Mouse (Mus musculus) adrenal gland, adult 18-20 months (tissue): ENCODE measurements around the gene Serpina9. TPM values are rescaled to one million over a fixed set of nuclear protein-coding genes. Genes with fewer than 3 reads are reported as not detected.

Experiments used
- total RNA-seq, 2 experiments: library from RNA; stranded (reverse); gene quantifications; 1 replicate in 1 of 2; 2 replicates in 1 of 2; pipeline ENCODE4 v1.2.3; 2021

Serpina9 gene
- total RNA-seq, 2 experiments from 2014 or later, result not detected

Other genes with a start within 250 kb of the Serpina9 start
- under 1 TPM; 0.29 to 0.73 TPM for gene Serpina1d, start 240.2 kb downstream of the Serpina9 start, total RNA-seq
- 1 to 10 TPM in 1 of 2 experiments, under 1 TPM in 1; 0.54 to 3.0 TPM for gene Serpina1b, start 183.4 kb downstream of the Serpina9 start, total RNA-seq
- gene Serpina1a, start 150.2 kb downstream of the Serpina9 start, total RNA-seq, result under 1 TPM; 0.38 to 0.80 TPM
- gene Serpina1c, start 108.9 kb downstream of the Serpina9 start, total RNA-seq, result under 1 TPM in 1 of 2 experiments, not detected in 1; 0.50 TPM
- gene Serpina1e, start 54.8 kb downstream of the Serpina9 start, total RNA-seq, result under 1 TPM in 1 of 2 experiments, not detected in 1; 0.56 TPM
- gene Serpina11, start 23.8 kb downstream of the Serpina9 start, total RNA-seq, result not detected
- gene Serpina12, start 30.7 kb upstream of the Serpina9 start, total RNA-seq, result 1 to 10 TPM; 1.1 to 1.3 TPM
- gene Serpina5, start 87.4 kb upstream of the Serpina9 start, total RNA-seq, result 1 to 10 TPM in 1 of 2 experiments, under 1 TPM in 1; 0.90 to 1.5 TPM
- not detected for gene Serpina3a, start 99.0 kb upstream of the Serpina9 start, total RNA-seq
- gene Serpina3b, start 114.2 kb upstream of the Serpina9 start, total RNA-seq, result 1 to 10 TPM in 1 of 2 experiments, under 1 TPM in 1; 0.33 to 2.1 TPM
- gene Serpina3c, start 140.1 kb upstream of the Serpina9 start, total RNA-seq, result 10 to 100 TPM; 23.7 to 24.1 TPM
- under 1 TPM; 0.48 to 0.60 TPM for gene Serpina3f, start 200.8 kb upstream of the Serpina9 start, total RNA-seq
- gene Serpina3g, start 222.5 kb upstream of the Serpina9 start, total RNA-seq, result 1 to 10 TPM; 4.3 to 4.8 TPM
- gene Serpina3i, start 249.4 kb upstream of the Serpina9 start, total RNA-seq, result not detected